ENCODE assay signal across 12 mouse cellular contexts in genomic region chr4:102351476-102352475, GRCm38 (mm10).
DNase-seq lines count a peak whose midpoint lies in the region; ATAC-seq and TF ChIP-seq lines count a peak whose summit lies in the region.
"Had no signal": no experiment of that assay in that cellular context is flagged by ENCODE, and none has a peak within 500 bp of the region (broad histone marks: within the 10 kb centered on the region; RNA-seq: fewer than 3 reads in every experiment).

No protein-coding gene starts in this region.

- no peak overlapping the region for H3K9ac ChIP-seq in embryonic facial prominence, embryonic 14.5 days (ENCODE audit: low read depth, low read length)
- H3K9ac ChIP-seq in hindbrain, embryonic 15.5 days: no peak overlapping the region
- H3K9ac ChIP-seq in neural tube, embryonic 13.5 days: no peak overlapping the region
- H3K9ac ChIP-seq: embryonic facial prominence, embryonic 13.5 days had no signal

- no peaks in the 10 kb centered on the region for H3K9me3 ChIP-seq in embryonic facial prominence, embryonic 14.5 days (ENCODE audit: control insufficient read depth, low read length)
- no peaks in the 10 kb centered on the region for H3K9me3 ChIP-seq in embryonic facial prominence, embryonic 10.5 days
- no peaks in the 10 kb centered on the region for H3K9me3 ChIP-seq in hindbrain, embryonic 15.5 days
- no peaks in the 10 kb centered on the region for H3K9me3 ChIP-seq in neural tube, embryonic 13.5 days
- H3K9me3 ChIP-seq: embryonic facial prominence, embryonic 13.5 days had no signal

- DNase-seq in embryonic facial prominence, embryonic 14.5 days (ENCODE audit: low spot score): peak; percentile 61
- DNase-seq in embryonic facial prominence, embryonic 10.5 days (ENCODE audit: low spot score): no peak
- DNase-seq in left cerebral cortex, postnatal 25 days (ENCODE audit: low spot score in 2 of 2): peak; percentile 47 to 79
- no peak for DNase-seq in left cerebral cortex, adult 2 months (ENCODE audit: extremely low spot score in 1 of 2, low spot score in 2 of 2)
- no peak for DNase-seq in ovary, adult 18-20 months (ENCODE audit: low spot score)
- no peak for DNase-seq in gastrocnemius, postnatal 10 days
- DNase-seq: heart, postnatal 14 days; lung, postnatal 4 days; thymus, adult 2 months had no signal

- intact Hi-C loops in left cerebral cortex, postnatal 25 days (cut with DNase I): no loop called here
- intact Hi-C loops in left cerebral cortex, adult 2 months (cut with DNase I): no loop called here

- H3K27ac ChIP-seq in embryonic facial prominence, embryonic 14.5 days (replicated peaks; ENCODE audit: low read depth, low read length): no peak overlapping the region
- no peak overlapping the region for H3K27ac ChIP-seq in embryonic facial prominence, embryonic 10.5 days (replicated peaks)
- no peak overlapping the region; the same call in 1 of the 2 replicates for H3K27ac ChIP-seq in left cerebral cortex, adult 2 months
- H3K27ac ChIP-seq in hindbrain, embryonic 15.5 days (replicated peaks): no peak overlapping the region; the same call in 1 of the 2 replicates
- no peak overlapping the region for H3K27ac ChIP-seq in neural tube, embryonic 13.5 days (replicated peaks)
- H3K27ac ChIP-seq: embryonic facial prominence, embryonic 13.5 days had no signal

- 0 out of 2 replicates have a peak, but pooled peaks cover 3% of the 10 kb centered on the region for H3K4me1 ChIP-seq in embryonic facial prominence, embryonic 14.5 days (ENCODE audit: control insufficient read depth, insufficient read depth, low read length)
- H3K4me1 ChIP-seq in embryonic facial prominence, embryonic 10.5 days: no peaks in the 10 kb centered on the region; the same call in 1 of the 2 replicates
- peaks cover 15% of the 10 kb centered on the region for H3K4me1 ChIP-seq in hindbrain, embryonic 15.5 days (replicated peaks)
- peaks cover 18% of the 10 kb centered on the region for H3K4me1 ChIP-seq in neural tube, embryonic 13.5 days (replicated peaks)

- H3K36me3 ChIP-seq in embryonic facial prominence, embryonic 14.5 days (ENCODE audit: control insufficient read depth, insufficient read depth, low read length): no peaks in the 10 kb centered on the region
- no peaks in the 10 kb centered on the region for H3K36me3 ChIP-seq in embryonic facial prominence, embryonic 10.5 days (replicated peaks)
- no peaks in the 10 kb centered on the region for H3K36me3 ChIP-seq in hindbrain, embryonic 15.5 days
- no peaks in the 10 kb centered on the region for H3K36me3 ChIP-seq in neural tube, embryonic 13.5 days
- H3K36me3 ChIP-seq: embryonic facial prominence, embryonic 13.5 days had no signal

- no peak for TF ChIP-seq CTCF in left cerebral cortex, adult 2 months (IDR thresholded peaks at IDR 0.05)

- H3K27me3 ChIP-seq in embryonic facial prominence, embryonic 14.5 days (replicated peaks; ENCODE audit: control insufficient read depth, insufficient read depth, low read length): no peaks in the 10 kb centered on the region
- no peaks in the 10 kb centered on the region for H3K27me3 ChIP-seq in embryonic facial prominence, embryonic 10.5 days (replicated peaks; ENCODE audit: low read depth, poor library complexity, severe bottlenecking)
- no peaks in the 10 kb centered on the region for H3K27me3 ChIP-seq in hindbrain, embryonic 15.5 days
- H3K27me3 ChIP-seq in neural tube, embryonic 13.5 days: no peaks in the 10 kb centered on the region
- H3K27me3 ChIP-seq: embryonic facial prominence, embryonic 13.5 days had no signal

- no peak overlapping the region for H3K4me2 ChIP-seq in embryonic facial prominence, embryonic 14.5 days (ENCODE audit: low read depth, low read length)
- no peak overlapping the region for H3K4me2 ChIP-seq in hindbrain, embryonic 15.5 days
- H3K4me2 ChIP-seq in neural tube, embryonic 13.5 days: no peak overlapping the region
- H3K4me2 ChIP-seq: embryonic facial prominence, embryonic 13.5 days had no signal

- 70% methylated on average over 1 of the region's 1 CpGs for WGBS in embryonic facial prominence, embryonic 14.5 days
- WGBS in embryonic facial prominence, embryonic 10.5 days: 84% methylated on average over 1 of the region's 1 CpGs
- whole genome bisulfite sequencing in hindbrain, embryonic 15.5 days: 37% methylated on average over 1 of the region's 1 CpGs
- WGBS in neural tube, embryonic 13.5 days: 27% methylated on average over 1 of the region's 1 CpGs

- no peak overlapping the region for H3K4me3 ChIP-seq in embryonic facial prominence, embryonic 14.5 days (ENCODE audit: low read depth, low read length)
- no peak overlapping the region for H3K4me3 ChIP-seq in embryonic facial prominence, embryonic 10.5 days
- H3K4me3 ChIP-seq in left cerebral cortex, adult 2 months: no peak overlapping the region
- no peak overlapping the region for H3K4me3 ChIP-seq in hindbrain, embryonic 15.5 days
- H3K4me3 ChIP-seq in neural tube, embryonic 13.5 days: no peak overlapping the region
- H3K4me3 ChIP-seq: embryonic facial prominence, embryonic 13.5 days had no signal

- ATAC-seq in embryonic facial prominence, embryonic 14.5 days (ENCODE audit: low read depth): no peak
- ATAC-seq in hindbrain, embryonic 15.5 days (ENCODE audit: low FRiP score, low read depth): peak; percentile 76
- 0 out of 2 replicates have a peak, but pooled peaks have one; percentile 36 for ATAC-seq in neural tube, embryonic 13.5 days (ENCODE audit: low read depth)

Comparison
In these comparisons a context has a peak if more than half of its experiments do, and no peak if none do; other contexts are left out.
1. DNase-seq: peak in embryonic facial prominence, embryonic 14.5 days (single experiment) and left cerebral cortex, postnatal 25 days (2 of 2); none in embryonic facial prominence, embryonic 10.5 days (single experiment), left cerebral cortex, adult 2 months (0 of 2), ovary, adult 18-20 months (single experiment) and gastrocnemius, postnatal 10 days (single experiment).